Mouse (Mus musculus): ENCODE measurements around the gene Ogfod2. TPM values are rescaled to one million over a fixed set of nuclear protein-coding genes. Genes with fewer than 3 reads are reported as not detected.
A peak's percentile ranks its signal among the peaks of the same experiment; 100 is the strongest.

Ogfod2 gene
- polyA plus RNA-seq, 1 experiment = 42.4 TPM

DNA sequence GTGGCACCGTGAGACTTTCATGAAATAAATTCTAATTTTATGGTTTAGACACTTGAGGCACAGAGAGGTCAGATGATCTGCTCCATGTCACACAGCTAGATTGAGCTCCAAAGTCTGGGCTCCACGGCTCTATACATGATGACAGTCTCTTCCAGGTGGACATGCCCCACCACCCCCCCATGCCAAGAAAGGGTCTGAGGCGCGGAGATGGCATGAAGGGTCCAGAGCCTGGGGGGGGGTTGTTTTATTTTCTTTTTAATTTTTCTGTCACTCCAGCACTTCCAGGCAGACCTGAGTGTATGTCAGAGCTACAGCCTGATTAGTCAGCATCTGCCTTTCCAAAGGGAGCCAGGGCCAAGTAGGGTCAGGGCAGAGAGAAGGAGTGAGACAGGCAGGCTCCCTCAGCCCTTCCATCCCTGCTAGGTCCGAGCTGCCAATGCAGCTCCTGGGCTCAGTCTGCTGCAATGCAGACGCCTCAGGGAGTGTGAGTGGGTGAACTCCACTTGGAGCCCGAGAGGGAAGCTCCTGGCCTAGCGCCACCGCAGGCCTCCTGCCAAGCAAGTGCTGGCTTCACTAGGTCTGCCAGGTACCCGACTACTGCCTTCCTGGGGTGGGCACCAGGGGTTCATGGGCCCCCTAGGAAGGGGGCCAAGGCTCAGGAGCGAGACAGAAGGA is 18.8 kb upstream of the Ogfod2 start:
- peak; percentile 52 for DNase-seq
- 57% methylated on average over 11 of the region's 11 CpGs for WGBS
- no peak for TF ChIP-seq CTCF (IDR thresholded peaks at IDR 0.05; ENCODE audit: insufficient read depth, low read length)
- TF ChIP-seq POLR2A (IDR thresholded peaks at IDR 0.05; ENCODE audit: borderline replicate concordance, extremely low read depth, low read depth, low read length) = no peak
- H3K4me1 ChIP-seq (ENCODE audit: control insufficient read depth, insufficient read depth, low read length) = peaks cover 5% of the 10 kb centered on the region
- no peak overlapping the region for H3K4me3 ChIP-seq (replicated peaks; ENCODE audit: extremely low read depth, low read depth, low read length)

DNA sequence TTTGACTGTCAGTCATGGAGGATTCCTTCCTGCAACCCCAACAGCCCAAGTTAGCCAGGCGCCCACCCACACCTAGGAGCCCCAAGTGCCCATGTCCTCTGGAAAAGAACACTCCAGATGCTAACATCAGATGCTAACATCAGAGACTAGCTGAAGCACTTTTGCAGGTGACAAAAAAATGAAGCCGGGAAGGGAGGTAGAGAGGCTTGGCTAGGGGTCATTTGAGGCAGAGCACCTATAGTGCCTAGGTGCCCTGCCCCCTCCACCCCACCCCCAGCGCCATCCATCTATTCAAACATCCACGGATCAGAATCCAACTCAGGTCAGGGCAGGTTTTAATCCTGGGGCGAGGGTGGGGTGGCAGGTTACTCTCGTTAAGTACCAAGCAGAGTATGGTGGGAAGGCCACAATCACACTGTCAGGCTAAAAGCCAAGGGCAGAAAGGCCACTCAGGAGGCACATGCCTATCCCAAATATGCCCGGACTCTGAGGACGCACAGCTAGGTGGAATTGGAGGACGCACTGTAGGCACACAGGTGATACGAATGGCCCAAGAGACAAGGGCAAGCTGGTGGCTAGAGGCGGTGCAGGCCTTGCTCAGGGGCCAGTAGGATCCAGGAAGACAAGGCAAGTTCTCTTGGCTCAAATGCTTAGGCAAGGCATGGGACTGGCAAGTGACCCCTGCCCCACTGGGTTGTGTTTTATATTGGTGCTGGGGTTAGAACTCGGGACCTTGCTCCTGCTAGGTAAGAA is 18.1 kb upstream of the Ogfod2 start:
- Histone ChIP-seq H3K4me3 (replicated peaks; ENCODE audit: extremely low read depth, low read depth, low read length) (no peak overlapping the region), H3K4me1 (ENCODE audit: control insufficient read depth, insufficient read depth, low read length) (peaks cover 5% of the 10 kb centered on the region)
- TF ChIP-seq POLR2A (IDR thresholded peaks at IDR 0.05; ENCODE audit: borderline replicate concordance, extremely low read depth, low read depth, low read length) = no peak
- TF ChIP-seq CTCF (IDR thresholded peaks at IDR 0.05; ENCODE audit: insufficient read depth, low read length) = no peak
- 88% methylated on average over 12 of the region's 12 CpGs for WGBS
- no peak for DNase-seq

DNA sequence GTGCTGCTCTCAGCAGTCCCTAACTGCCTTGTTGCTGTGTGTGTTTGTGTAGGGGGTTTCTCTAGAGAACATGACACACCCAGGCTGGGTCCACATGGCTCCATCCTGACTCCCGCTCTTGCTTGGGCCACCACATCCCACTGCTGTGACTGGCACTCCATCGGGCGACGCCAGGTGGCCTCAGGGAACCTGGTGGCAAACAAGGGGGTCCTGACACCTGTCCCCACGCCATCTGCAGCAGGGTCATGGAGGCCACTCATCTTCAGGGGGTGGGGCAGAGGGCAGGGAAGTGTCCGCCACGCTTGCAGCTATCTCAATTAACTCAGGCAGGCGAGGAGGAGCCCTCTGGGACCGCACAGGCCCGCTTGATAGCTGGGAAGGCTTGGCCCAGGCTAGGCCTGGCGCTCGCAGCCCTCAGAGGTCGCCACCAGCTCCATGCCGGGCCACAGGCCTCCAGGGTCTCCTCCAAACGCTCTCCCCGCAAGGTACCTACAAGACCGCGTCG is 17.0 kb upstream of the Ogfod2 start:
- H3K4me3 ChIP-seq (replicated peaks; ENCODE audit: extremely low read depth, low read depth, low read length) = peak overlapping the region; percentile 54
- H3K4me1 ChIP-seq (ENCODE audit: control insufficient read depth, insufficient read depth, low read length) = peaks cover 5% of the 10 kb centered on the region
- WGBS = 14% methylated on average over 19 of the region's 19 CpGs
- peak; percentile 23 for DNase-seq
- TF ChIP-seq POLR2A (IDR thresholded peaks at IDR 0.05; ENCODE audit: borderline replicate concordance, extremely low read depth, low read depth, low read length) (no peak), CTCF (IDR thresholded peaks at IDR 0.05; ENCODE audit: insufficient read depth, low read length) (no peak)

DNA sequence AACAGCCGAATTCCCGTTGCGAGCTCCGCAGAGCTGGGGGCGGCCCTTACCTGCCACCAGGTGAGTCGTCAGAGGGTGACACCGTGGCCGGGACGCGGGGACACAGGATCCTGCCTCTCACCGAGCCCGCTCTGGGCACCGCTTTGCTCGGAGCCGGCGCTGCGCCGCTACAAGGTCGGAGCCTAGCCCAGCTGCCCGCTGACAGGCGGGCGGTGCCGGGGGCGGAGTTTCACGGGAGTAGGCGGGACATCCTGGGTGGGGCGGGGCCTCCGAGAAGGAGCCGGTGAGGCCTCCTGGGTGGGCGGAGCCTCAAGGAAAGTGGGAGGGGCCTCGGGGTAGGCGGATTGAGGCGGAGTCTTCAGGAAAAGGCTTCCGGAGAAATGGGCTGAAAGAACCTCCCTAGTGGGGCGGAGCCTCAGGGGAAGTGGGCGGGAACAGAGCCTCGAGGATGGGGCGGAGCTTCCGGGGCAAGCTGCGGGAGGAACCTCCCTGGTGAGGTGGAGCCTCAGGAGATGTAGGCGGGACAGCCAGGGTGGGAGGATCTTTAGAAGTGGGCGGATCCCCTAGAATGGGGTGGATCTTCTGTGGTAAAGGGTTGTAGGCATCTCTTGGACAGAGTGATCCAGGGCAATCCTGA is 16.4 kb upstream of the Ogfod2 start, which contains the start of gene Abcb9:
Abcb9 (minus strand) TSS at position 203 of the 637 bp plus-strand sequence.
- TF ChIP-seq POLR2A (IDR thresholded peaks at IDR 0.05; ENCODE audit: borderline replicate concordance, extremely low read depth, low read depth, low read length) (peak; percentile 73; the same call in 1 of the 2 replicates), CTCF (IDR thresholded peaks at IDR 0.05; ENCODE audit: insufficient read depth, low read length) (no peak)
- peak; percentile 99 for DNase-seq
- peak within 1 kb of the TSS; percentile 54 for H3K4me3 ChIP-seq (replicated peaks; ENCODE audit: extremely low read depth, low read depth, low read length)
- H3K4me1 ChIP-seq (ENCODE audit: control insufficient read depth, insufficient read depth, low read length) = peaks cover 5% of the 10 kb centered on the region
- under 1% methylated on average over 42 of the region's 42 CpGs for WGBS

DNA sequence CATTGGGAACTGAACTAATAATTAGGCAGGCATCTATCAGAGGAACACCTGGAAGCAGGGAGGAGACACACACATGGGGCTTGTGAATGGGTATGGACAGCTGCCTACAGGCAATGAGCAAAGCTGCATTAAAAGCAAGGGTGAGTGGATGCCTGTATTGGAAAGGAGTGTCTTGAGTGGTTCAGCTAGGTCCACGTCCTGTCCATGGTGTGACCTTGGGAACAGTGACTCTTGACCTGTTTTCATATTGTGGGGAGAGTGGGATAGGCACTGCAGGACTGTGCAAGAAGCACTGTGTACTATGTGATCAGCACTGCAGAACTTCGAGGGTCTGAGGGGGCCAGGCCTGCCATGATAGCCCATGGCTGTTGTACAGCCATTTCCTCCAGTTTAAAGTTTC is 13.2 kb upstream of the Ogfod2 start:
- Histone ChIP-seq H3K4me1 (ENCODE audit: control insufficient read depth, insufficient read depth, low read length) (peaks cover 5% of the 10 kb centered on the region), H3K4me3 (replicated peaks; ENCODE audit: extremely low read depth, low read depth, low read length) (no peak overlapping the region)
- DNase-seq = no peak
- WGBS = 82% methylated on average over 2 of the region's 2 CpGs
- TF ChIP-seq CTCF (IDR thresholded peaks at IDR 0.05; ENCODE audit: insufficient read depth, low read length) = no peak
- TF ChIP-seq POLR2A (IDR thresholded peaks at IDR 0.05; ENCODE audit: borderline replicate concordance, extremely low read depth, low read depth, low read length) = no peak

DNA sequence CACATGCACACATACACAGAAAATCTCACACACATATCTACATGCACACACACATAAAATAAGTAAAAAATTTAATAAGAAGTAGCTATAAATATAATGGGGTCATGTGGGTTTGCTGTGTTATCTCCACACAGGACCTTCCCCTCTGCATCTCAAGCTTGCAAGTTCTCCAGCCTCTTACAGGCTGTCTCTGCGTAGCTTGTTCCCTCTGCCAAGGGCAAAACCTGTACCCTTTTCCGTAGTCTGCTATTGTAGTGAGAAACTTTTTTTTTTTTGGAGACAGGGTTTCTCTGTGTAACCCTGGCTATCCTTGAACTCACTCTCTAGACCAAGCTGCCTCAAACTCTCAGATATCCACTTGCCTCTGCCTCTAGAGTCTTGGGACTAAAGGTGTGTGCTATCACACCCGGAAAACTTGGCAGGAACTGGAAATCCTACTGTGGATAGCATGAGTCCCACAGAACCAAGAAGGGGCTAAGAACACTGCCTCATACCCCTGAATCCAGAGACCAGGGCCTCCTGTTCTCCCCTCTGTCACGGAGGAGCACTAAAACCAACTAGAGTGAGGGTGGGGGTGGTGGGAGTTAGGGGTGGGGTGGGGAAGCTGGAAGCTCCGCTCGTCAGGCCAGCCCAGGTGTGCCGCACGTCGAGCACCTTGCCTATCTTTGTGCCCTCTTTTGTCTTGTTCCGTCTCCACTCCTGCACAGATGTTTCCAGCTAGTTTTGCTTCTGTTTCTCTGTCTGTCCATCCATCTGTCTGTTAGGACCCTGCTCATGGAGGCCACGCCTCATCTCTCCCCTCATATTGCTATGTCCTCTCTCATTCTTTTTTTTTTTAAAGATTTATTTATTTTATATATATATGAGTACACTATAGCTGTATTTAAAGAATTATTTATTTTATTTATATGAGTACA is 11.7 kb upstream of the Ogfod2 start:
- DNase-seq = no peak
- 88% methylated on average over 11 of the region's 11 CpGs for WGBS
- TF ChIP-seq POLR2A (IDR thresholded peaks at IDR 0.05; ENCODE audit: borderline replicate concordance, extremely low read depth, low read depth, low read length) = no peak
- no peak for TF ChIP-seq CTCF (IDR thresholded peaks at IDR 0.05; ENCODE audit: insufficient read depth, low read length)
- H3K4me3 ChIP-seq (replicated peaks; ENCODE audit: extremely low read depth, low read depth, low read length) = no peak overlapping the region
- H3K4me1 ChIP-seq (ENCODE audit: control insufficient read depth, insufficient read depth, low read length) = no peaks in the 10 kb centered on the region

DNA sequence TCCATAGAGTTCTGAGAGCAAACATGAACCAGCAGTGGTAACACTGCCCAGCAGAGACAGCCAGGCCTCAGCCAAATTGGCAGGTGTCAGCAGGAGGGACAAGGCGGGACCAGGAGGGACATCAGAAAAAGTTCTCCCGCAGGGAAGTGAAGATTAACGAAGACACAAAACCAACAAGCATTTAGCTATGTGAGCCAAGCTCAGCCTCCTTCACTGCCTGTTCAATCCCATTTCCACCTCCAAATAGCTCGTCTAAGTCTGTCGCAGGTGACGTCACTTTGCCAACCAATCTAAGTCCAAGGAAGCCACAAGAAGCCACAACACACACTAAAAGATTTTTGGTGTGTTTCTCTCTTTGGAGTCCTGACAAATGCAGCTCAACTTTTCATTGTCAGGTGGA is 9.8 kb upstream of the Ogfod2 start:
- H3K4me1 ChIP-seq (ENCODE audit: control insufficient read depth, insufficient read depth, low read length) = no peaks in the 10 kb centered on the region
- DNase-seq = no peak
- TF ChIP-seq POLR2A (IDR thresholded peaks at IDR 0.05; ENCODE audit: borderline replicate concordance, extremely low read depth, low read depth, low read length) (no peak), CTCF (IDR thresholded peaks at IDR 0.05; ENCODE audit: insufficient read depth, low read length) (no peak)
- WGBS = 81% methylated on average over 6 of the region's 6 CpGs
- H3K4me3 ChIP-seq (replicated peaks; ENCODE audit: extremely low read depth, low read depth, low read length) = no peak overlapping the region

DNA sequence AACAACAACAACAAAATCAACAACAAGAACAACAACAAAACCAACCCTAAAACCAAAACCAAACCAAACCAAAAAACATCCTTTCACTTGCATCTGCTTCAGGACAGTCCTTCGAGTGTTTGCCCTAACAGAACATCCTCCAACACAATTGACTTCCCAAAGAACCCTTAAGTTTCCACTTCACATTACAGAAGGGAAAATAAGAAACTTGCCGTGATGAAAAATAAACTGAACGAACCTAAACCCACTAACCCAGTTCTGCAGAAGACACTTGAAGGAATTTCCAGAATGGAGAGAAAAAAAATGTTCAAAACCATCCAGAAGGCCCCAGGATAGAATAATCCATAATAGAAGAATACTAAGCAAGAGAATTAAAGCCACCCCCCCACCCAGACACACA is 9.1 kb upstream of the Ogfod2 start:
- no peak overlapping the region for H3K4me3 ChIP-seq (replicated peaks; ENCODE audit: extremely low read depth, low read depth, low read length)
- no peak for DNase-seq
- 68% methylated on average over 3 of the region's 3 CpGs for WGBS
- no peak for TF ChIP-seq POLR2A (IDR thresholded peaks at IDR 0.05; ENCODE audit: borderline replicate concordance, extremely low read depth, low read depth, low read length)
- TF ChIP-seq CTCF (IDR thresholded peaks at IDR 0.05; ENCODE audit: insufficient read depth, low read length) = no peak
- no peaks in the 10 kb centered on the region for H3K4me1 ChIP-seq (ENCODE audit: control insufficient read depth, insufficient read depth, low read length)
